Mouse (Mus musculus) forebrain, embryonic 16.5 days (tissue): ENCODE measurements around the gene Rab17. TPM values are rescaled to one million over a fixed set of nuclear protein-coding genes. Genes with fewer than 3 reads are reported as not detected.

ENCODE experiments used
- ATAC-seq: fragments of 200-750 bp; cut with Nextera tagmentation; 2 replicates; pipeline ENCODE4 v1.8.0; 2017; ENCODE audit warnings: mild to moderate bottlenecking, moderate library complexity
- H3K27ac ChIP-seq: fragments of 300-500 bp; sonication (generic); 2 replicates; pipeline ENCODE4 v1.5.1; 2014; ENCODE audit warnings: low read length, control low read depth
- H3K27me3 ChIP-seq: fragments of 300-500 bp; sonication (generic); replicated peaks from 2 replicates; pipeline ENCODE4 v1.6.1; 2014; ENCODE audit warnings: low read length; ENCODE audit not compliant: control insufficient read depth, insufficient read depth
- H3K36me3 ChIP-seq: fragments of 300-500 bp; sonication (generic); 2 replicates; pipeline ENCODE4 v1.6.1; 2014; ENCODE audit not compliant: control insufficient read depth, insufficient read depth
- H3K4me1 ChIP-seq: fragments of 300-500 bp; sonication (generic); replicated peaks from 2 replicates; pipeline ENCODE4 v1.6.1; 2014; ENCODE audit warnings: low read length; ENCODE audit not compliant: control insufficient read depth, insufficient read depth
- H3K4me2 ChIP-seq: fragments of 300-500 bp; sonication (generic); 2 replicates; pipeline ENCODE4 v1.6.1; 2014; ENCODE audit warnings: mild to moderate bottlenecking, low read length, control low read depth
- H3K4me3 ChIP-seq: fragments of 300-500 bp; sonication (generic); replicated peaks from 2 replicates; pipeline ENCODE4 v1.5.1; 2014; ENCODE audit warnings: mild to moderate bottlenecking, low read length, control low read depth
- H3K9ac ChIP-seq: fragments of 300-500 bp; sonication (generic); replicated peaks from 2 replicates; pipeline ENCODE4 v1.6.1; 2014; ENCODE audit warnings: low read depth, low read length, control low read depth
- H3K9me3 ChIP-seq: fragments of 300-500 bp; sonication (generic); 2 replicates; pipeline ENCODE4 v1.6.1; 2016; ENCODE audit warnings: low read length; ENCODE audit not compliant: control insufficient read depth
- WGBS: fragments of 180-500 bp; shearing (Covaris S2); extraction: QIAGEN DNeasy Blood & Tissue Kit; methylation state at CpG from one replicate; pipeline ENCODE4 v1.1.7; 2014; 5-methylcytosine and 5-hydroxymethylcytosine counted together
- polyA plus RNA-seq: library from polyadenylated mRNA; unstranded; fragments of >200 nt; fragmentation: Nextera tagmentation; extraction: Ambion mirVana; gene quantifications from 2 replicates; pipeline ENCODE4 v1.2.1, GENCODE M21; 2015

Gene Rab17
- polyA plus RNA-seq, 1 experiment from 2014 or later, result 0.27 TPM

GRCm38 (mm10) chr1:90972911-90973573 lies 3.6 kb upstream of the Rab17 start:
- peaks cover 33% of the 10 kb centered on the region for H3K4me1 ChIP-seq
- H3K36me3 ChIP-seq, result no peaks in the 10 kb centered on the region
- no peak overlapping the region for H3K9ac ChIP-seq
- no peak overlapping the region for H3K4me3 ChIP-seq
- H3K27ac ChIP-seq, result no peak overlapping the region
- 15% methylated on average over 9 of the region's 9 CpGs for WGBS
- H3K27me3 ChIP-seq, result no peaks in the 10 kb centered on the region
- peak; percentile 86 for ATAC-seq
- no peaks in the 10 kb centered on the region for H3K9me3 ChIP-seq
- H3K4me2 ChIP-seq, result no peak overlapping the region

- Histone ChIP-seq H3K27me3 (no peaks in the 10 kb centered on the region), H3K4me3 (no peak overlapping the region), H3K27ac (no peak overlapping the region), H3K36me3 (no peaks in the 10 kb centered on the region), H3K4me1 (peaks cover 28% of the 10 kb centered on the region), H3K4me2 (no peak overlapping the region), H3K9me3 (no peaks in the 10 kb centered on the region), H3K9ac (no peak overlapping the region)
- WGBS, result 79% methylated on average over 10 of the region's 10 CpGs
- ATAC-seq, result no peak
These were observed 475 bp upstream of the Rab17 start for GRCm38 (mm10) chr1:90969881-90970390.

GRCm38 (mm10) chr1:90968649-90969048 lies 812 bp downstream of the Rab17 start:
- Histone ChIP-seq H3K9me3 (no peaks in the 10 kb centered on the region), H3K4me3 (no peak overlapping the region), H3K9ac (no peak overlapping the region), H3K4me2 (no peak overlapping the region), H3K27ac (no peak overlapping the region), H3K4me1 (peaks cover 19% of the 10 kb centered on the region), H3K27me3 (no peaks in the 10 kb centered on the region), H3K36me3 (no peaks in the 10 kb centered on the region)
- no peak for ATAC-seq
- 73% methylated on average over 4 of the region's 4 CpGs for WGBS

- Histone ChIP-seq H3K9me3 (no peaks in the 10 kb centered on the region), H3K4me2 (no peak overlapping the region), H3K36me3 (no peaks in the 10 kb centered on the region), H3K4me3 (no peak overlapping the region), H3K27me3 (no peaks in the 10 kb centered on the region), H3K27ac (no peak overlapping the region), H3K4me1 (peaks cover 21% of the 10 kb centered on the region), H3K9ac (no peak overlapping the region)
- ATAC-seq, result peak; percentile 71
- WGBS, result 34% methylated on average over 7 of the region's 7 CpGs
These were observed 1.9 kb downstream of the Rab17 start for GRCm38 (mm10) chr1:90967583-90967982.

- Histone ChIP-seq H3K9me3 (no peaks in the 10 kb centered on the region), H3K27me3 (no peaks in the 10 kb centered on the region), H3K27ac (no peak overlapping the region), H3K9ac (no peak overlapping the region), H3K4me1 (peaks cover 18% of the 10 kb centered on the region), H3K4me2 (no peak overlapping the region), H3K36me3 (no peaks in the 10 kb centered on the region), H3K4me3 (no peak overlapping the region)
- WGBS, result 4% methylated on average over 3 of the region's 3 CpGs
- peak; percentile 65 for ATAC-seq
These were observed 6.5 kb downstream of the Rab17 start for GRCm38 (mm10) chr1:90962994-90963393.

- 51% methylated on average over 4 of the region's 4 CpGs for WGBS
- ATAC-seq, result no peak
- peaks cover 13% of the 10 kb centered on the region for H3K4me1 ChIP-seq
These were observed 6.9 kb downstream of the Rab17 start for GRCm38 (mm10) chr1:90962526-90962925.

GRCm38 (mm10) chr1:90956245-90957096 lies 13.0 kb downstream of the Rab17 start:
- Histone ChIP-seq H3K4me3 (no peak overlapping the region), H3K27me3 (no peaks in the 10 kb centered on the region), H3K9ac (no peak overlapping the region), H3K9me3 (no peaks in the 10 kb centered on the region), H3K27ac (no peak overlapping the region), H3K4me1 (no peaks in the 10 kb centered on the region), H3K36me3 (no peaks in the 10 kb centered on the region), H3K4me2 (no peak overlapping the region)
- WGBS, result 34% methylated on average over 7 of the region's 7 CpGs
- ATAC-seq, result peak; percentile 82

More at GRCm38 (mm10) chr1:90962526-90962925, 6.9 kb downstream of the Rab17 start:
- no peak overlapping the region for H3K27ac ChIP-seq
- no peak overlapping the region for H3K4me3 ChIP-seq
- no peaks in the 10 kb centered on the region for H3K27me3 ChIP-seq
- no peaks in the 10 kb centered on the region for H3K9me3 ChIP-seq
- no peaks in the 10 kb centered on the region for H3K36me3 ChIP-seq
- no peak overlapping the region for H3K9ac ChIP-seq
- no peak overlapping the region for H3K4me2 ChIP-seq

GRCm38 (mm10) chr1:90953688-90954087 lies 15.8 kb downstream of the Rab17 start:
- WGBS, result 63% methylated on average over 11 of the region's 11 CpGs
- no peaks in the 10 kb centered on the region for H3K4me1 ChIP-seq
- ATAC-seq, result 0 out of 2 replicates have a peak, but pooled peaks have one; percentile 36
- H3K27me3 ChIP-seq, result no peaks in the 10 kb centered on the region
- no peaks in the 10 kb centered on the region for H3K9me3 ChIP-seq
- H3K4me3 ChIP-seq, result no peak overlapping the region
- H3K36me3 ChIP-seq, result no peaks in the 10 kb centered on the region
- no peak overlapping the region for H3K9ac ChIP-seq
- no peak overlapping the region for H3K4me2 ChIP-seq
- H3K27ac ChIP-seq, result no peak overlapping the region

- Histone ChIP-seq H3K9ac (no peak within 1 kb of the TSS), H3K4me3 (no peak within 1 kb of the TSS), H3K4me2 (no peak within 1 kb of the TSS), H3K9me3 (no peaks in the 10 kb centered on the region), H3K27ac (no peak within 1 kb of the TSS), H3K27me3 (no peaks in the 10 kb centered on the region), H3K36me3 (no peaks in the 10 kb centered on the region), H3K4me1 (no peaks in the 10 kb centered on the region)
- 88% methylated on average over 8 of the region's 8 CpGs for WGBS
- ATAC-seq, result no peak
These were observed 16.7 kb downstream of the Rab17 start, which contains the start of gene Prlh for GRCm38 (mm10) chr1:90952808-90953207. Gene Prlh, plus strand, starts transcription at chr1:90953108.
